Mouse (Mus musculus) mammary gland, adult 2 months (tissue): Measurements from ENCODE around the gene Krtap17-1. TPM values are rescaled to one million over a fixed set of nuclear protein-coding genes. Genes with fewer than 3 reads are reported as not detected.

Experiments
- polyA plus RNA-seq: library from polyadenylated mRNA; depleted of rRNA; stranded (reverse); fragments of >200 nt; gene quantifications from 2 replicates; pipeline ENCODE4 v1.2.3, GENCODE M21; 2012; ENCODE audit warnings: low replicate concordance; rRNA removed

Krtap17-1 gene
- not detected in 2 replicates for polyA plus RNA-seq

GRCm38 (mm10) chr11:99993620-99994383 is at the start of gene Krtap17-1:
TSS of gene Krtap17-1 (minus strand) at chr11:99993994.

GRCm38 (mm10) chr11:100041454-100041853 is 47.7 kb upstream of the Krtap17-1 start, which contains the start of gene Krt34:
TSS of gene Krt34 (minus strand) at chr11:100041554.

GRCm38 (mm10) chr11:100029768-100030167 is 36.0 kb upstream of the Krtap17-1 start, which contains the start of gene Krt33b:
TSS of gene Krt33b (minus strand) at chr11:100029868.

DNA sequence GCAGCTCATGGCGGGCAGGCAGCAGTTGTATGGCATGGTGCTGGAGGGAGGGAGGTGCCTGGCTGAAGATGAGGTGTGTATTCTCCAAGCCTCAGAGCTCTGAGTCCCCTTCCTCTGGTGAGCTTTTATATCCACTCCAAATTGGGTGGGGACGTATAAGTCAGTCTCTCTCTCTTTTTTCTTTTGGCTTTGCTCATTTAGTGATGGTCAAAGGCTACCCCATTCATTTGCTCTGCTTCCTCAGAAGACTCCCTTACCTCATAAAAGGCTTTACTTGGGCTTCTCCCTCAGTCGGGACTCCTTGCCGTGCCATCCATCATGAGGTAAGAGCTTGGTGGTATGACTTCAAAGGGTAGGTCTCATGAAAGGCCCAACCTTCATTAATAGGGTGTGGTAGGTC is 22.3 kb upstream of the Krtap17-1 start, which contains the start of gene Krt33a:
Krt33a (minus strand) TSS at position 101 of the 400 bp plus-strand sequence.

DNA sequence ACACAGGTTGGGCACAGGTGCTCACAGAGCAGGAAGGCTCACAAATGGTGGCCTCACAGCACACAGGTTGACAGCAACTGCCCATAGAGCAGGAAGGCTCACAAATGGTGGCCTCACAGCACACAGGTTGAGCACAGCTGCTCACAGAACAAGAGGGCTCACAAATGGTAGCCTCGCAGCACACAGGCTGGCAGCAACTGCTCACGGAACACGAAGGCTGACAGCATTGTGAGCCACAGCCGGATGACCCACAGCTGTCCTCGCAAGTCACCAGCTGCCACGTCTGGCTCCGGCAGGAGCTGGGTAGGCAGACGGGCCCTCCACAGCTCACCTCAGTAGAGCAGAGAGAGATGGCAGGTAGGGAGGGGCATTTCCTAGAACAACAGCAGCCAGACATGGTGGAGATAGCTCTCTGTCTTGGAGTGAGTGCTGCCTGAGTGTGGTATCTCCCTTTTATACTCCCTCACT is 7.6 kb downstream of the Krtap17-1 start, which contains the start of gene Krtap16-1:
Krtap16-1 (minus strand) TSS at position 418 of the 468 bp plus-strand sequence.

GRCm38 (mm10) chr11:99978953-99979352 is 14.8 kb downstream of the Krtap17-1 start, which contains the start of gene Krtap29-1:
TSS of gene Krtap29-1 (minus strand) at chr11:99979053.

GRCm38 (mm10) chr11:99948175-99948574 is 45.6 kb downstream of the Krtap17-1 start, which contains the start of gene Krtap9-5:
TSS of gene Krtap9-5 (plus strand) at chr11:99948475.

Other genes starting within 250 kb of the Krtap17-1 start
- gene Gm11595, start 221.1 kb downstream of the Krtap17-1 start, polyA plus RNA-seq: not detected in 2 replicates
- not detected in 2 replicates for gene Krtap4-8, start 213.3 kb downstream of the Krtap17-1 start, polyA plus RNA-seq
- gene Krtap4-9, start 208.8 kb downstream of the Krtap17-1 start, polyA plus RNA-seq: not detected in 2 replicates
- gene Gm11596, start 200.5 kb downstream of the Krtap17-1 start, polyA plus RNA-seq: not detected in 2 replicates
- not detected in 2 replicates for gene Gm11569, start 195.1 kb downstream of the Krtap17-1 start, polyA plus RNA-seq
- gene Gm11554, start 189.5 kb downstream of the Krtap17-1 start, polyA plus RNA-seq: not detected in 2 replicates
- not detected in 2 replicates for gene Krtap4-13, start 184.1 kb downstream of the Krtap17-1 start, polyA plus RNA-seq
- not detected in 2 replicates for gene Gm11564, start 178.3 kb downstream of the Krtap17-1 start, polyA plus RNA-seq
- gene 2300003K06Rik, start 155.9 kb downstream of the Krtap17-1 start, polyA plus RNA-seq: not detected in 2 replicates
- not detected in 2 replicates for gene Krtap4-16, start 142.4 kb downstream of the Krtap17-1 start, polyA plus RNA-seq
- gene Gm11568, start 136.1 kb downstream of the Krtap17-1 start, polyA plus RNA-seq: not detected in 2 replicates
- gene Gm11559, start 129.5 kb downstream of the Krtap17-1 start, polyA plus RNA-seq: not detected in 2 replicates
- not detected in 2 replicates for gene Krtap9-1, start 120.6 kb downstream of the Krtap17-1 start, polyA plus RNA-seq
- gene Gm11567, start 114.8 kb downstream of the Krtap17-1 start, polyA plus RNA-seq: not detected in 2 replicates
- not detected in 2 replicates for gene Krtap31-1, start 86.1 kb downstream of the Krtap17-1 start, polyA plus RNA-seq
- not detected in 2 replicates for gene Gm11565, start 79.2 kb downstream of the Krtap17-1 start, polyA plus RNA-seq
- not detected in 2 replicates for gene Krtap31-2, start 57.7 kb downstream of the Krtap17-1 start, polyA plus RNA-seq
- gene Krtap9-5, start 45.5 kb downstream of the Krtap17-1 start, polyA plus RNA-seq: not detected in 2 replicates
- gene Krtap29-1, start 14.9 kb downstream of the Krtap17-1 start, polyA plus RNA-seq: not detected in 2 replicates
- gene Krtap16-1, start 7.4 kb downstream of the Krtap17-1 start, polyA plus RNA-seq: not detected in 2 replicates
- not detected in 2 replicates for gene Krt33a, start 22.2 kb upstream of the Krtap17-1 start, polyA plus RNA-seq
- not detected in 2 replicates for gene Krt33b, start 35.9 kb upstream of the Krtap17-1 start, polyA plus RNA-seq
- gene Krt34, start 47.6 kb upstream of the Krtap17-1 start, polyA plus RNA-seq: not detected in 2 replicates
- gene Krt31, start 56.6 kb upstream of the Krtap17-1 start, polyA plus RNA-seq: 0.08 and 0.16 TPM in 2 replicates
- 0.63 TPM in 1 of 2 replicates, not detected in the other for gene Krt32, start 94.2 kb upstream of the Krtap17-1 start, polyA plus RNA-seq
- 0.07 TPM in 1 of 2 replicates, not detected in the other for gene Krt35, start 102.2 kb upstream of the Krtap17-1 start, polyA plus RNA-seq
- 5.7 and 5.8 TPM in 2 replicates for gene Krt36, start 111.6 kb upstream of the Krtap17-1 start, polyA plus RNA-seq
- not detected in 2 replicates for gene Krt13, start 127.6 kb upstream of the Krtap17-1 start, polyA plus RNA-seq
- 5.5 and 33.6 TPM in 2 replicates for gene Krt15, start 141.9 kb upstream of the Krtap17-1 start, polyA plus RNA-seq
- gene Krt19, start 154.7 kb upstream of the Krtap17-1 start, polyA plus RNA-seq: 521 and 718 TPM in 2 replicates
- gene Krt9, start 199.3 kb upstream of the Krtap17-1 start, polyA plus RNA-seq: not detected in 2 replicates
- 52.1 and 78.7 TPM in 2 replicates for gene Krt14, start 213.6 kb upstream of the Krtap17-1 start, polyA plus RNA-seq